Mouse (Mus musculus) limb, embryonic 11.5 days (tissue): Measurements from ENCODE around the gene Tmem229b. TPM values are rescaled to one million over a fixed set of nuclear protein-coding genes. Genes with fewer than 3 reads are reported as not detected.
"Not testable (repeated sequence)": the region's sequence is repeated elsewhere in the genome, so short reads cannot be mapped to it uniquely, and the experiment has no call there.

ENCODE experiments used
- ATAC-seq: fragments of 200-750 bp; cut with Nextera tagmentation; 2 replicates; pipeline ENCODE4 v1.8.0; 2017; ENCODE audit warnings: low read depth; ENCODE audit not compliant: insufficient number of reproducible peaks, low FRiP score, low TSS enrichment
- DNase-seq: peaks from one replicate; pipeline ENCODE4 v3.0.0-alpha.2; 2015; ENCODE audit warnings: low spot score
- H3K27ac ChIP-seq: fragments of 300-500 bp; sonication (generic); replicated peaks from 2 replicates; pipeline ENCODE4 v1.5.1; 2014; ENCODE audit warnings: low read depth, mild to moderate bottlenecking, low read length
- H3K27me3 ChIP-seq: fragments of 300-500 bp; sonication (generic); 2 replicates; pipeline ENCODE4 v1.6.1; 2014; ENCODE audit warnings: mild to moderate bottlenecking, low read length, mixed read lengths; ENCODE audit not compliant: control insufficient read depth, insufficient read depth
- H3K36me3 ChIP-seq: fragments of 300-500 bp; sonication (generic); 2 replicates; pipeline ENCODE4 v1.6.1; 2014; ENCODE audit warnings: mild to moderate bottlenecking, low read length, moderate library complexity, mixed read lengths; ENCODE audit not compliant: control insufficient read depth, insufficient read depth
- H3K4me1 ChIP-seq: fragments of 300-500 bp; sonication (generic); 2 replicates; pipeline ENCODE4 v1.6.1; 2014; ENCODE audit warnings: low read length, mixed read lengths; ENCODE audit not compliant: control insufficient read depth, insufficient read depth
- H3K4me2 ChIP-seq: fragments of 300-500 bp; sonication (generic); 2 replicates; pipeline ENCODE4 v1.6.1; 2014; ENCODE audit warnings: low read depth, mild to moderate bottlenecking, moderate library complexity; ENCODE audit not compliant: severe bottlenecking
- H3K4me3 ChIP-seq: fragments of 300-500 bp; sonication (generic); 2 replicates; pipeline ENCODE4 v1.5.1; 2014; ENCODE audit warnings: low read depth, low read length
- H3K9ac ChIP-seq: fragments of 300-500 bp; sonication (generic); 2 replicates; pipeline ENCODE4 v1.6.1; 2014; ENCODE audit warnings: mild to moderate bottlenecking, low read length
- H3K9me3 ChIP-seq: fragments of 300-500 bp; sonication (generic); 2 replicates; pipeline ENCODE4 v1.6.1; 2016; ENCODE audit warnings: low read length; ENCODE audit not compliant: control insufficient read depth
- WGBS: fragments of 180-500 bp; shearing (Covaris S2); extraction: QIAGEN DNeasy Blood & Tissue Kit; methylation state at CpG from one replicate; pipeline ENCODE4 v1.1.7; 2014; 5-methylcytosine and 5-hydroxymethylcytosine counted together
- polyA plus RNA-seq: library from polyadenylated mRNA; unstranded; fragments of >200 nt; fragmentation: Nextera tagmentation; extraction: Ambion mirVana; gene quantifications from 2 replicates; pipeline ENCODE4 v1.2.1, GENCODE M21; 2014

Gene Tmem229b
- polyA plus RNA-seq, 1 experiment from 2014 or later, result 1.8 TPM

DNA sequence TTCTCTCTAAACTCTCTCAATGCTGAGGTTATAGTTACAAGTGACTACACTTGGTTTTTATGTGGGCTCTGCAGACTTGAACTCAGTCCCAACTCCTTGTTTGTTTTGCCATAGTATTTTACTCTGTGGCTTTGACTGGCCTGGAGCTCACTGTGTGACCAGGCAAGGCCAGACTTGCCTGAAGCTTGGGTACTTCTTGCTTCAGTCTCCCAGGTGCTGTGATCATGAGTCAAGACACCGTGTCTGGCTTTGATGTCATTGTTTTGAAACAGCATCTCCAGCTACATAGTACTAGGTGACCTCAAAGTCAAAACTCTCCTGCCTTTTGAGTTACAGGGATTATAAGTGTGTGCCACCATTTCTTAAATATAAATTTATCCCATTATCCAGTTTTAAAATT lies 77.5 kb downstream of the Tmem229b start:
- Histone ChIP-seq H3K36me3 (no peaks in the 10 kb centered on the region), H3K27ac (no peak overlapping the region), H3K9me3 (no peaks in the 10 kb centered on the region), H3K4me1 (no peaks in the 10 kb centered on the region), H3K9ac (no peak overlapping the region), H3K4me2 (no peak overlapping the region), H3K27me3 (no peaks in the 10 kb centered on the region), H3K4me3 (no peak overlapping the region)
- ATAC-seq (no peak), DNase-seq (no peak)
- 66% methylated on average over 1 of the region's 1 CpGs for WGBS

GRCm38 (mm10) chr12:78927287-78927686 lies 80.1 kb downstream of the Tmem229b start:
- Histone ChIP-seq H3K4me1 (no peaks in the 10 kb centered on the region), H3K4me3 (no peak overlapping the region), H3K27ac (no peak overlapping the region), H3K9ac (no peak overlapping the region), H3K36me3 (no peaks in the 10 kb centered on the region), H3K9me3 (no peaks in the 10 kb centered on the region), H3K27me3 (no peaks in the 10 kb centered on the region), H3K4me2 (no peak overlapping the region)
- DNase-seq (no peak), ATAC-seq (no peak)
- 81% methylated on average over 5 of the region's 5 CpGs for WGBS

- H3K9me3 ChIP-seq, result no peaks in the 10 kb centered on the region
- H3K4me3 ChIP-seq, result no peak overlapping the region
- no peak for DNase-seq
- no peak overlapping the region for H3K27ac ChIP-seq
- no peak overlapping the region for H3K9ac ChIP-seq
- H3K4me2 ChIP-seq, result no peak overlapping the region
- H3K36me3 ChIP-seq, result no peaks in the 10 kb centered on the region
- no peak for ATAC-seq
- 84% methylated on average over 7 of the region's 7 CpGs for WGBS
- no peaks in the 10 kb centered on the region for H3K27me3 ChIP-seq
- H3K4me1 ChIP-seq, result no peaks in the 10 kb centered on the region
Measured at GRCm38 (mm10) chr12:78923539-78924189, 83.8 kb downstream of the Tmem229b start.

DNA sequence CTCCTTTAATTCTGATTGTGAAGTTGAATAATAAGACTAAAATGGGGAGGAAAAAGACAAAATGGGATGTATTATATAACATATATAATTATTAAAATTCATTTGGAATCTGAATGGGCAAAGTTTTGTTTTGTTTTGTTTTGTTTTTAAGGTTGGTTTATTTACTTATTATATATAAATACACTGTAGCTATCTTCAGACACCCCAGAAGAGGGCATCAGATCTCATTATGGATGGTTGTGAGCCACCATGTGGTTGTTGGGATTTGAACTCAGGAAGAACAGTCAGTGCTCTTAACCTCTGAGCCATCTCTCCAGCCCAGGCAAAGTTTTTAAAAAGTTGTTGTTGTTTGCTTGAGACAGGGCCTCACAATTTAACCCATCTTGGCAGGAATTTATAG lies 84.5 kb downstream of the Tmem229b start:
- not testable (repeated sequence) for H3K4me2 ChIP-seq, H3K4me1 ChIP-seq, H3K27me3 ChIP-seq, H3K4me3 ChIP-seq, H3K36me3 ChIP-seq, ATAC-seq, H3K27ac ChIP-seq, H3K9ac ChIP-seq, DNase-seq, H3K9me3 ChIP-seq

GRCm38 (mm10) chr12:78922058-78922457 lies 85.4 kb downstream of the Tmem229b start:
- Histone ChIP-seq H3K36me3 (no peaks in the 10 kb centered on the region), H3K27ac (no peak overlapping the region), H3K27me3 (no peaks in the 10 kb centered on the region), H3K9ac (no peak overlapping the region), H3K9me3 (no peaks in the 10 kb centered on the region), H3K4me2 (no peak overlapping the region), H3K4me1 (no peaks in the 10 kb centered on the region), H3K4me3 (no peak overlapping the region)
- WGBS, result 79% methylated on average over 3 of the region's 3 CpGs
- ATAC-seq (no peak), DNase-seq (no peak)

DNA sequence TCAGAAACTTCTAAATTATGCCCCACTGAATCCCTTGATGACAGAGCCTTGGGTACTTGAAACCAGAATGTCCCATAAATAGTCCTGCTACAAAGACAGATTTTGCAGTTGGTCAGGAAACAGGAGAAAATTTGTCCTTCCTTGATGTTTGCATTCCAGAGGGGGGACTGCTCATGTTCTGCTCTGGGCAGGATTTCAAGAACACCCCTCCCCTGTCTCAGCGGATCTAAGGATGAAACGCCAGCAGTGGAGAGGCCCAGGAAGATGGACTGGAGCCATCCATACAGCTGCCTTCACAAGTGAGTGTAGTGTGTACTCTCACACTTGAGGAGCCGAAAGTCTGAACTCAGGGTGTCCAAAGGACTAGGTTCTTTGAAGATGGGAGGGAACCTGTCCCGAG lies 86.0 kb downstream of the Tmem229b start:
- Histone ChIP-seq H3K4me2 (no peak overlapping the region), H3K4me3 (no peak overlapping the region), H3K9me3 (no peaks in the 10 kb centered on the region), H3K27me3 (no peaks in the 10 kb centered on the region), H3K4me1 (no peaks in the 10 kb centered on the region), H3K9ac (no peak overlapping the region), H3K36me3 (no peaks in the 10 kb centered on the region), H3K27ac (no peak overlapping the region)
- 74% methylated on average over 4 of the region's 4 CpGs for WGBS
- DNase-seq, result no peak
- ATAC-seq, result no peak

- peak; percentile 74; the same call in 1 of the 2 replicates for ATAC-seq
- no peaks in the 10 kb centered on the region for H3K27me3 ChIP-seq
- no peak overlapping the region for H3K4me2 ChIP-seq
- no peaks in the 10 kb centered on the region for H3K4me1 ChIP-seq
- H3K9me3 ChIP-seq, result no peaks in the 10 kb centered on the region
- peak; percentile 62 for DNase-seq
- WGBS, result 29% methylated on average over 16 of the region's 16 CpGs
- H3K36me3 ChIP-seq, result no peaks in the 10 kb centered on the region
- H3K27ac ChIP-seq, result no peak overlapping the region
- no peak overlapping the region for H3K9ac ChIP-seq
- no peak overlapping the region for H3K4me3 ChIP-seq
Measured at GRCm38 (mm10) chr12:78919079-78919712, 88.2 kb downstream of the Tmem229b start.

- H3K9me3 ChIP-seq, result no peaks in the 10 kb centered on the region
- H3K27me3 ChIP-seq, result peaks cover under 1% of the 10 kb centered on the region; the same call in 1 of the 2 replicates
- ATAC-seq (peak; percentile 28; the same call in 1 of the 2 replicates), DNase-seq (peak; percentile 89)
- no peaks in the 10 kb centered on the region for H3K4me1 ChIP-seq
- 22% methylated on average over 11 of the region's 11 CpGs for WGBS
- H3K27ac ChIP-seq, result no peak overlapping the region
- no peak overlapping the region; the same call in 1 of the 2 replicates for H3K4me2 ChIP-seq
- no peaks in the 10 kb centered on the region for H3K36me3 ChIP-seq
- no peak overlapping the region for H3K4me3 ChIP-seq
- H3K9ac ChIP-seq, result no peak overlapping the region
Measured at GRCm38 (mm10) chr12:78918227-78919078, 89.0 kb downstream of the Tmem229b start.
